Mouse (Mus musculus) kidney, adult 10 weeks (tissue): ENCODE data around the gene Arpc4. TPM values are rescaled to one million over a fixed set of nuclear protein-coding genes. Genes with fewer than 3 reads are reported as not detected.

Experiments used
- polyA plus RNA-seq: library from polyadenylated mRNA; stranded (reverse); fragments of 350-450 nt; fragmentation: Illumina TruSeq; extraction: RNeasy Lipid Tissue Mini Kit (QIAGEN cat#74804); gene quantifications from one replicate; pipeline ENCODE4 v1.2.3, GENCODE M21; 2014; ENCODE audit warnings: low read depth, low replicate concordance

Arpc4 gene
- 127 TPM for polyA plus RNA-seq

GRCm38 (mm10) chr6:113377496-113378385, at the start of gene Arpc4, which contains the start of gene Tada3:
Arpc4 (plus strand) TSS chr6:113378115.
Tada3 (minus strand) TSS chr6:113377883.

DNA sequence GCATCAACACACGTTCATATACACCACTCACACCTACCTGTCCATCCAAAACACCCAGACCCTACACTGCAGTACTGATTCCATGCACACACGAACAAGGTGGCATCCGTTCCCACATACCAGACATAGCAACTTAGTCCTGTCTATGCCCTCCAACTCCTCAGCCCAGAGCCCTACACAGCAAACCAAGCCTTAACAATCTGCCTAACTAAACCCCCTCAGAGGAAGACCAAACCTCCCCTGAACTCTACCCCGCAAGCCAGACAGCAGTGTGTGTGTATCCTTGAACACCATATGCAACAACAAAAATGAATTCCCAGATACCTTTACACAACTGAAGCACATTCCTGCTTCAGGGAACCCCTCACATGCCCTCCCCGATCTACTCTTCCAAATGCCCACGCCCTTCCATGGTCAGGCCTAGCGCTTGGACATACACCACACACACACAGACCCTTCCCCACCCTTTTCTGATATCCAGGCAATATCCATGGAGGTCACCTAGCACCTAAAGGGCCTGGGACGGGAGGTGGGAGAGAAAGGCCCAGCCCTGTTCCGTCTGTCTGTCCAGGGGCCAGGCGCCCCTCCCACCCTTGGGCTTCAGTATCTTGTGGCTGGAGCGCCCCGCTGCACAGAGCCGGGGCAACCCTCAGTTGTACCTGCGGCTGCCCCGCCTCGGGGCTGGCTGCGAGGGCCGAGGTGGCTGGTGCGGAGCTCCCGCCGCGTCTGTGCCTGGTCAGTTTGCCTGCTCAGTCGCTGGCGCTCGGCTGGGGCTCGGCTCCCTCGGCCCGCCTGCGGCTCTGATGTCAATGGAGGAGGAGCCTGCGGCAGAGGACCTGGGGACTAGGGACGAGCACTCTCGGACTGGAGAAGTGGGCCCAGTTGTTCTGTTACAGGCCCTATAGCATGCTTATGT, 34.5 kb upstream of the Arpc4 start, which contains the start of gene Camk1:
Camk1 (minus strand) TSS at position 808 of the 916 bp plus-strand sequence.

DNA sequence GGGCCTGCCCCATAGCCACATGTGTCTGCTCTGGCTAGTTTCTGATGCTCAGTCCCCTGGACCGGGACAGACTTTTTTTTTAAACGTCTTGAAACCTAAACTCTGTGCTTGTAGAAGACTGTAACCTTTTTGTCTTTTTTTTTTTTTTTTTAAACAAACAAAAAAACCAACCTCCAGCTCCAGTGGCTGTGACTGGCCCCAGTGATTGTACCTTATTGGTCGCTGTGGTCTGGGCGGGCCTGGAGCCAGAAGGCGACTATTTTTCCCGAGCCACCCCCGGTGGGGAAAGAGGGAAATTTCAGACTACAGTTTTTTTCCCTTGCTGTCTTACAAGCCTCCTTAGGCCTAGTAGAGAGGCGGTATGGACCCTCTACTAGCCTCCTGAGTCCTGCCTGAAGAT, 11.0 kb downstream of the Arpc4 start, which contains the start of gene Ttll3:
Ttll3 (plus strand) TSS at position 301 of the 400 bp plus-strand sequence.

GRCm38 (mm10) chr6:113419199-113419587, 41.3 kb downstream of the Arpc4 start, which contains the start of gene Rpusd3:
Rpusd3 (minus strand) TSS chr6:113419340.

DNA sequence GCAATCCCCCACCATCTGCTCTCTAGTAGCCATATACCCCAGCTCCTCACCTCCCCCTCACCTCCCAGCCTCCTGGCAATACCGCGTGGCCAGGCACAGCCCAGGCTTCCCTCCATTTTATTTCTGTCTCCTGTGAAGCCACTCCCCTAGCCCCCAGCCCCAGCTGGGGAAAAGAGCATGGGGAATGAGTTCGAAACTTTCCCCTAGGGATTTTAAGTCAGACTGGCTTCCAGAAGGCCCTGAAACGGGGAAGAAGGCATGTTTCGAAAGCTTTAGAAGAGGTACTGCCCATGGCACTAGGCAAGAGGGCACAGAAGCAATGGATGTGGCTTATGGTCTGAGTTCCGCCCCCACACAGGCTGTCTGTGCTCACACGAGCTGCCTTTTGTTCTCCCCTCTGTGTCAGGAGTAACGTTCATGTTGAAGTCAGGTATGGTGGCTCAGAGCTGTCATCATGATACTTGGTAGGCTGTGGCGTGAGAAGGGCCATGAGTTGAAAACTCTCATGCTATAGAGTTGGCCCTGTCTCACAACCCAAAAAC, 57.8 kb downstream of the Arpc4 start, which contains the start of gene Cidec:
Cidec (minus strand) TSS at position 97 of the 542 bp plus-strand sequence.

Other genes starting within 250 kb of the Arpc4 start
- not detected for gene Lhfpl4, start 182.7 kb upstream of the Arpc4 start, polyA plus RNA-seq
- 20.5 TPM for gene Mtmr14, start 140.3 kb upstream of the Arpc4 start, polyA plus RNA-seq
- gene Cpne9, start 95.8 kb upstream of the Arpc4 start, polyA plus RNA-seq = not detected
- 2.6 TPM for gene Brpf1, start 71.0 kb upstream of the Arpc4 start, polyA plus RNA-seq
- gene Ogg1, start 51.1 kb upstream of the Arpc4 start, polyA plus RNA-seq = 1.6 TPM
- 22.2 TPM for gene Camk1, start 34.1 kb upstream of the Arpc4 start, polyA plus RNA-seq
- 1.4 TPM for gene Tada3, start 232 bp upstream of the Arpc4 start, polyA plus RNA-seq
- 0.32 TPM for gene Ttll3, start 11.1 kb downstream of the Arpc4 start, polyA plus RNA-seq
- gene Rpusd3, start 41.2 kb downstream of the Arpc4 start, polyA plus RNA-seq = 0.69 TPM
- gene Cidec, start 57.6 kb downstream of the Arpc4 start, polyA plus RNA-seq = 0.24 TPM
- gene Jagn1, start 64.5 kb downstream of the Arpc4 start, polyA plus RNA-seq = 29.4 TPM
- gene Il17re, start 80.4 kb downstream of the Arpc4 start, polyA plus RNA-seq = 4.5 TPM
- gene Il17rc, start 93.3 kb downstream of the Arpc4 start, polyA plus RNA-seq = 6.2 TPM
- 1.5 TPM for gene Creld1, start 105.2 kb downstream of the Arpc4 start, polyA plus RNA-seq
- not detected for gene Prrt3, start 123.8 kb downstream of the Arpc4 start, polyA plus RNA-seq
- 92.6 TPM for gene Emc3, start 153.5 kb downstream of the Arpc4 start, polyA plus RNA-seq
- gene Fancd2, start 153.6 kb downstream of the Arpc4 start, polyA plus RNA-seq = 0.16 TPM
- 7.1 TPM for gene Fancd2os, start 222.6 kb downstream of the Arpc4 start, polyA plus RNA-seq
- gene Brk1, start 226.7 kb downstream of the Arpc4 start, polyA plus RNA-seq = 46.0 TPM
- 20.6 TPM for gene Vhl, start 245.8 kb downstream of the Arpc4 start, polyA plus RNA-seq